Mouse (Mus musculus) inflammation-experienced regulatory T-cells, adult 16 weeks (primary cell): Measurements from ENCODE around the gene Cpz. TPM values are rescaled to one million over a fixed set of nuclear protein-coding genes. Genes with fewer than 3 reads are reported as not detected.

Experiments used
- polyA plus RNA-seq: library from polyadenylated mRNA; unstranded; fragments of 100-300 nt; shearing (Covaris generic); gene quantifications from one replicate; pipeline ENCODE4 v1.2.1, GENCODE M21; 2017

Cpz gene
- not detected for polyA plus RNA-seq

DNA sequence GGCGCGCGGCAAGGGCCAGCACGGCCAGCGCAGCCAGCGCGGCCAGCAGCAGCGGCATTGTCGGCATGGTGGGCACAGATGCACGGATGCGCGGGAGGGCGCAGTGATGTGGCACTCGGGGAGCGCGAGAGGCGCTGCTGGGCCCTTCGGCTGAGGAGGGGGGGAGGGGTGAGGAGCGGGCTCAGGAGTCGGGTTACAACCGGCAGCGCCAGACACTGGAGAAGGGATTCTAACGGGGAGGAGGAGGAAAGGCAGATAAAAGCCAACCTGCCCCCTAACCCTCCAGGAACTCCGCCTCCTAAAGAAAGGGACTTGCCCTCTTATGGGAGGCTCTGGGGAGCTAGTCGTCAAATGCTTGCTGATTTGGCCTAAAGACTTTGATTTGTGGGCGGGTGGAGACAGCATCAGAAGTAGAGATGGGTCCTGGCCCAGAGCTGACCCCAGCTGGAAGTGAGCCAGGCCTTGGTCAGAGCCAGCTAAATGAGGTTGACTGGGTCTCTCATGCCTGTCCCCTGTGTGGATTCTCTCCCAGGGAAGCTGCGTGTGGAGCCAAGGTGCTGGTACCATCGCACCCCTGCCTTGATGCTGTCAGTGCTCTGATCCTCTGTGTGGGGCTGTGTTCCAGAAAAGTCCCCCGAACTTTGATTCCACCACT lies at the start of gene Cpz:
Gene Cpz, minus strand, starts transcription at position 230 of the 655 bp plus-strand sequence.

GRCm38 (mm10) chr5:35574653-35575599 lies 49.4 kb upstream of the Cpz start, which contains the start of gene Trmt44:
Trmt44 (minus strand) TSS chr5:35575070.

Other genes with a start within 250 kb of the Cpz start
- not detected for gene Adra2c, start 247.4 kb downstream of the Cpz start, polyA plus RNA-seq
- gene Hmx1, start 136.6 kb downstream of the Cpz start, polyA plus RNA-seq = not detected
- gene Trmt44, start 49.4 kb upstream of the Cpz start, polyA plus RNA-seq = 10.4 TPM
- gene Acox3, start 57.3 kb upstream of the Cpz start, polyA plus RNA-seq = 47.5 TPM
- gene Htra3, start 154.1 kb upstream of the Cpz start, polyA plus RNA-seq = not detected
- 12.0 TPM for gene Sh3tc1, start 214.3 kb upstream of the Cpz start, polyA plus RNA-seq
- gene Ablim2, start 232.2 kb upstream of the Cpz start, polyA plus RNA-seq = 6.7 TPM